Mouse (Mus musculus) MEL (cell line): Measurements from ENCODE around the gene Gjc1. TPM values are rescaled to one million over a fixed set of nuclear protein-coding genes. Genes with fewer than 3 reads are reported as not detected.

ENCODE experiments used
- DNase-seq: peaks from one replicate; pipeline ENCODE4 v3.0.0; 2011; ENCODE audit warnings: low read depth, low spot score
- H3K27ac ChIP-seq: 2 replicates; pipeline ENCODE4 v1.5.1; 2012; ENCODE audit warnings: low read depth, mild to moderate bottlenecking, control low read depth, low read length, moderate library complexity; ENCODE audit not compliant: control insufficient read depth
- H3K27me3 ChIP-seq, 2 experiments: fragments of 150-350 bp in 1 of 2; sonication (generic) in 1 of 2; 2 replicates each; pipeline ENCODE4 v1.6.1; 2012; ENCODE audit warnings: low read length in 2 of 2, mild to moderate bottlenecking in 2 of 2, improper control_type of control experiment in 1 of 2, moderate library complexity in 1 of 2; ENCODE audit not compliant: insufficient read depth in 2 of 2, control insufficient read depth in 1 of 2
- H3K36me3 ChIP-seq, 2 experiments: 2 replicates each; pipeline ENCODE4 v1.6.1; 2012 to 2014; ENCODE audit warnings: low read length in 2 of 2, improper control_type of control experiment in 1 of 2, inconsistent platforms in 1 of 2, mild to moderate bottlenecking in 1 of 2; ENCODE audit not compliant: insufficient read depth in 2 of 2, control insufficient read depth in 1 of 2
- H3K4me1 ChIP-seq, 2 experiments: fragments of 150-350 bp in 1 of 2; sonication (generic) in 1 of 2; 2 replicates each; pipeline ENCODE4 v1.6.1; 2012; ENCODE audit warnings: low read length in 2 of 2, improper control_type of control experiment in 1 of 2, mild to moderate bottlenecking in 1 of 2; ENCODE audit not compliant: insufficient read depth in 2 of 2, control insufficient read depth in 1 of 2
- H3K4me3 ChIP-seq, 2 experiments: fragments of 150-350 bp in 1 of 2; sonication (generic) in 1 of 2; 2 replicates each; pipeline ENCODE4 v1.5.1; 2012; ENCODE audit warnings: low read depth in 2 of 2, low read length in 2 of 2, mild to moderate bottlenecking in 2 of 2, moderate library complexity in 2 of 2, control low read depth in 1 of 2, improper control_type of control experiment in 1 of 2; ENCODE audit not compliant: control insufficient read depth in 1 of 2, insufficient read depth in 1 of 2
- H3K79me2 ChIP-seq: 2 replicates; pipeline ENCODE4 v1.6.1; 2012; ENCODE audit warnings: mild to moderate bottlenecking, low read length, moderate library complexity; ENCODE audit not compliant: control insufficient read depth, poor library complexity, insufficient read depth
- H3K9ac ChIP-seq: 2 replicates; pipeline ENCODE4 v1.6.1; 2012; ENCODE audit warnings: low read depth, mild to moderate bottlenecking, control low read depth, low read length, moderate library complexity; ENCODE audit not compliant: control insufficient read depth, poor library complexity, severe bottlenecking
- H3K9me3 ChIP-seq: fragments of 150-350 bp; sonication (generic); replicated peaks from 2 replicates; pipeline ENCODE4 v1.6.1; 2012; ENCODE audit warnings: mild to moderate bottlenecking, low read length, improper control_type of control experiment, moderate library complexity; ENCODE audit not compliant: insufficient read depth
- BHLHE40 ChIP-seq: IDR thresholded peaks from 2 replicates; pipeline ENCODE4 v1.6.1; 2012; ENCODE audit warnings: low read depth, mild to moderate bottlenecking, inconsistent platforms, low read length, improper control_type of control experiment, borderline replicate concordance
- CHD2 ChIP-seq: IDR thresholded peaks from 2 replicates; pipeline ENCODE4 v1.6.1; 2011; ENCODE audit warnings: low read length, improper control_type of control experiment
- CTCF ChIP-seq, 3 experiments: IDR thresholded peaks in 2 of 3; conservative IDR thresholded peaks in 1 of 3; 2 replicates each; pipeline ENCODE4 v1.5.1; 2011 to 2012; ENCODE audit warnings: low read length in 3 of 3, low read depth in 2 of 3, mild to moderate bottlenecking in 2 of 3, improper control_type of control experiment in 1 of 3, inconsistent platforms in 1 of 3, mixed read lengths in 1 of 3, moderate library complexity in 1 of 3; ENCODE audit not compliant: control insufficient read depth in 1 of 3, insufficient read depth in 1 of 3, poor library complexity in 1 of 3, severe bottlenecking in 1 of 3
- ELF1 ChIP-seq: IDR thresholded peaks from 2 replicates; pipeline ENCODE4 v1.6.1; 2014; ENCODE audit warnings: low read depth, mild to moderate bottlenecking, inconsistent platforms, low read length, improper control_type of control experiment, moderate library complexity
- EP300 ChIP-seq, 2 experiments: IDR thresholded peaks; 2 replicates each; pipeline ENCODE4 v1.6.1; 2011; ENCODE audit warnings: improper control_type of control experiment in 2 of 2, low read length in 2 of 2, low read depth in 1 of 2, mild to moderate bottlenecking in 1 of 2
- GABPA ChIP-seq: IDR thresholded peaks from 2 replicates; pipeline ENCODE4 v1.6.1; 2012; ENCODE audit warnings: low read depth, mild to moderate bottlenecking, inconsistent platforms, low read length, improper control_type of control experiment, moderate library complexity
- MAX ChIP-seq: IDR thresholded peaks from 2 replicates; pipeline ENCODE4 v1.6.1; 2011; ENCODE audit warnings: low read length, improper control_type of control experiment
- MEF2A ChIP-seq: IDR thresholded peaks from 2 replicates; pipeline ENCODE4 v1.6.1; 2014; ENCODE audit warnings: low read depth, mild to moderate bottlenecking, inconsistent platforms, low read length, improper control_type of control experiment; ENCODE audit not compliant: poor library complexity, insufficient replicate concordance, severe bottlenecking; ENCODE audit errors: extremely low read depth
- MYB ChIP-seq: IDR thresholded peaks from 2 replicates; pipeline ENCODE4 v1.6.1; 2011; ENCODE audit warnings: mild to moderate bottlenecking, low read depth, low read length, improper control_type of control experiment
- MYC ChIP-seq: IDR thresholded peaks from 2 replicates; pipeline ENCODE4 v1.6.1; 2011; ENCODE audit warnings: low read depth, mild to moderate bottlenecking, low read length, improper control_type of control experiment, moderate library complexity
- NELFE ChIP-seq: IDR thresholded peaks from 2 replicates; pipeline ENCODE4 v1.6.1; 2011; ENCODE audit warnings: low read depth, low read length, improper control_type of control experiment
- NRF1 ChIP-seq: IDR thresholded peaks from 2 replicates; pipeline ENCODE4 v1.6.1; 2014; ENCODE audit warnings: low read depth, mild to moderate bottlenecking, inconsistent platforms, low read length, improper control_type of control experiment, moderate library complexity; ENCODE audit not compliant: poor library complexity, insufficient read depth, severe bottlenecking
- POLR2AphosphoS2 ChIP-seq: IDR thresholded peaks from 2 replicates; pipeline ENCODE4 v1.6.1; 2011; ENCODE audit warnings: low read length, improper control_type of control experiment
- RAD21 ChIP-seq: IDR thresholded peaks from 2 replicates; pipeline ENCODE4 v1.6.1; 2011; ENCODE audit warnings: mild to moderate bottlenecking, low read depth, low read length, improper control_type of control experiment
- SMC3 ChIP-seq: IDR thresholded peaks from 2 replicates; pipeline ENCODE4 v1.6.1; 2011; ENCODE audit warnings: low read depth, low read length, improper control_type of control experiment
- TAL1 ChIP-seq: IDR thresholded peaks from 2 replicates; pipeline ENCODE4 v1.6.1; 2012; ENCODE audit warnings: mild to moderate bottlenecking, inconsistent platforms, low read length, moderate library complexity, mixed read lengths
- TBP ChIP-seq: IDR thresholded peaks from 2 replicates; pipeline ENCODE4 v1.8.0; 2011; ENCODE audit warnings: low read depth, low read length, improper control_type of control experiment
- TCF12 ChIP-seq: IDR thresholded peaks from 2 replicates; pipeline ENCODE4 v1.6.1; 2014; ENCODE audit warnings: low read depth, mild to moderate bottlenecking, inconsistent platforms, low read length, improper control_type of control experiment, moderate library complexity
- UBTF ChIP-seq: IDR thresholded peaks from 2 replicates; pipeline ENCODE4 v1.6.1; 2012; ENCODE audit warnings: low read depth, mild to moderate bottlenecking, inconsistent platforms, low read length, improper control_type of control experiment, moderate library complexity, borderline replicate concordance; ENCODE audit not compliant: insufficient read depth
- USF1 ChIP-seq: IDR thresholded peaks from 2 replicates; pipeline ENCODE4 v1.6.1; 2014; ENCODE audit warnings: low read depth, mild to moderate bottlenecking, inconsistent platforms, low read length, improper control_type of control experiment, moderate library complexity
- ZC3H11A ChIP-seq: IDR thresholded peaks from 2 replicates; pipeline ENCODE4 v1.6.1; 2012; ENCODE audit warnings: low read depth, mild to moderate bottlenecking, inconsistent platforms, low read length, improper control_type of control experiment
- ZKSCAN1 ChIP-seq: IDR thresholded peaks from 2 replicates; pipeline ENCODE4 v1.6.1; 2012; ENCODE audit warnings: low read depth, mild to moderate bottlenecking, inconsistent platforms, low read length, improper control_type of control experiment, moderate library complexity
- ZMIZ1 ChIP-seq: IDR thresholded peaks from 2 replicates; pipeline ENCODE4 v1.6.1; 2012; ENCODE audit warnings: low read depth, mild to moderate bottlenecking, inconsistent platforms, low read length, improper control_type of control experiment, moderate library complexity
- ZNF384 ChIP-seq: IDR thresholded peaks from 2 replicates; pipeline ENCODE4 v1.6.1; 2012; ENCODE audit warnings: low read depth, mild to moderate bottlenecking, inconsistent platforms, low read length, improper control_type of control experiment
- polyA plus RNA-seq, 2 experiments: library from polyadenylated mRNA; stranded (reverse) in 1 of 2; unstranded in 1 of 2; fragments of >175 nt in 1 of 2; fragments of >200 nt in 1 of 2; gene quantifications; 2 replicates each; pipeline versions ENCODE4 v1.2.1 to v1.2.4; 2012; ENCODE audit warnings: low replicate concordance in 2 of 2, low read depth in 1 of 2; ENCODE audit not compliant: insufficient read length in 2 of 2, insufficient read depth in 1 of 2, missing spikeins in 1 of 2
- total RNA-seq: library from RNA; depleted of rRNA; stranded (reverse); fragments of 300-350 nt; gene quantifications from 2 replicates; pipeline ENCODE4 v1.2.3, GENCODE M21; 2012

The Gjc1 gene
- total and polyA plus RNA-seq, 3 experiments, result not detected

DNA sequence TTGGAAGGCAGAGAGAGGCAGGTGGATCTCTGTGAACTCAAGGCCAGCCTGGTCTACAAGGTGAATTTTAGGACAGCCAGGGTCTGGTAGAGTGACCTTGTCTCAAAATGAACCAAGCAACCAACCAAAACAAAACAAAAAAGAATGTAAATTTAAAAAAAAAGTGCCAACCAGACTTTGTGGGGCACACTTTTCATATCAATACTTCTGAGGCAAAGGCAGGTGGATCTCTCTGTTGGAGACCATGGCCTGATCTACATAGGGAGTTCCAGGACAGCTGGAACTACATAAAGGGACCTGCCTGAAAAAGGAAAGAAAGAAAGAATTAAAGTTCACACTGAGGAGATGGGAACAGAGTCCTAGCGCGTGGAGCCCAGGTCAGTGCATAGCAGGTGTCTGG is 7.0 kb upstream of the Gjc1 start:
- H3K4me1 ChIP-seq, result no peaks in the 10 kb centered on the region
- TF ChIP-seq RAD21 (no peak), TAL1 (no peak), MYC (no peak), ZNF384 (no peak), NELFE (no peak), CHD2 (no peak), UBTF (no peak), USF1 (no peak), GABPA (no peak), MEF2A (no peak), ZMIZ1 (no peak), NRF1 (no peak), MYB (no peak), EP300 (IDR thresholded peaks at IDR 0.05; ENCODE audit: low read depth in 1 of 2, low read length in 2 of 2) (no peak), TCF12 (no peak), SMC3 (no peak), ELF1 (no peak)

DNA sequence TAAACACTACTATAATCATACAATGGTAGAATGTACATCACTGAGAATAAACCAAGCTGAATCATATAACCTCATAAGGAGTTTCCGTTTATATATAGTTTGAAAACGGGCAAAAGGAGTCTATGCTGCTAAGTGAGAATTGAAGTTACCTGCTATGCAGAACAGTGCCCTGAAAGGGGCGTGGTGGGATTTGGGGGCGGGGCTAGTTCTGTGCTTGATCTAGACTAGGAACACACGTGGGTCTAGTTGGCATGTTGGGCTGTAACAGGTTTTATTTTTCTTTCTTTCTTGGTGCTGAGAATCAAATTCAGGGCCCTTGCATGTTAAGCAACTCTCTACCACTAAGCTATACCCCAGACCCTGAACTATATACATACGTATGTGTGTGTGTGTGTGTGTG is 1.7 kb upstream of the Gjc1 start:
- no peaks in the 10 kb centered on the region for H3K36me3 ChIP-seq
- H3K4me3 ChIP-seq, result no peak overlapping the region
- no peak overlapping the region for H3K9ac ChIP-seq
- H3K9me3 ChIP-seq, result no peaks in the 10 kb centered on the region
- H3K4me1 ChIP-seq, result no peaks in the 10 kb centered on the region
- no peak for DNase-seq
- H3K27ac ChIP-seq, result no peak overlapping the region
- TF ChIP-seq ZC3H11A (no peak), BHLHE40 (no peak), NRF1 (no peak), MAX (no peak), CTCF (IDR thresholded peaks at IDR 0.05 in 2 of 3, conservative IDR thresholded peaks at IDR 0.05 in 1 of 3; ENCODE audit: control insufficient read depth in 1 of 3, insufficient read depth in 1 of 3, low read depth in 2 of 3, low read length in 3 of 3, poor library complexity in 1 of 3, severe bottlenecking in 1 of 3) (no peak), ZKSCAN1 (no peak), TBP (no peak), POLR2AphosphoS2 (no peak)
- TF ChIP-seq, all 39 proteins: peak for 0
- H3K27me3 ChIP-seq, result peaks cover 20 to 31% of the 10 kb centered on the region in 2 experiments
- H3K79me2 ChIP-seq, result no peaks in the 10 kb centered on the region

More for the DNA sequence above, 7.0 kb upstream of the Gjc1 start:
- H3K27ac ChIP-seq, result no peak overlapping the region
- peaks cover 26 to 47% of the 10 kb centered on the region in 2 experiments for H3K27me3 ChIP-seq
- no peak overlapping the region for H3K9ac ChIP-seq
- H3K9me3 ChIP-seq, result no peaks in the 10 kb centered on the region
- no peak overlapping the region for H3K4me3 ChIP-seq
- H3K36me3 ChIP-seq, result no peaks in the 10 kb centered on the region
- H3K79me2 ChIP-seq, result no peaks in the 10 kb centered on the region
- no peak for DNase-seq
